Mouse (Mus musculus): ENCODE data around the gene Notch1. TPM values are rescaled to one million over a fixed set of nuclear protein-coding genes. Genes with fewer than 3 reads are reported as not detected.

The Notch1 gene
- total RNA-seq, 2 experiments from 2014 or later = 3.3 to 7.3 TPM

- ATAC-seq (replicated peaks; ENCODE audit: low FRiP score, poor library complexity, severe bottlenecking) = no peak
Observed at GRCm38 (mm10) chr2:26484169-26484568, 32.3 kb downstream of the Notch1 start.

- ATAC-seq (replicated peaks; ENCODE audit: low FRiP score, poor library complexity, severe bottlenecking) = no peak
Observed at GRCm38 (mm10) chr2:26483230-26483869, 33.1 kb downstream of the Notch1 start.

- no peak for ATAC-seq (replicated peaks; ENCODE audit: low FRiP score, poor library complexity, severe bottlenecking)
Observed at GRCm38 (mm10) chr2:26482824-26483223, 33.6 kb downstream of the Notch1 start.

DNA sequence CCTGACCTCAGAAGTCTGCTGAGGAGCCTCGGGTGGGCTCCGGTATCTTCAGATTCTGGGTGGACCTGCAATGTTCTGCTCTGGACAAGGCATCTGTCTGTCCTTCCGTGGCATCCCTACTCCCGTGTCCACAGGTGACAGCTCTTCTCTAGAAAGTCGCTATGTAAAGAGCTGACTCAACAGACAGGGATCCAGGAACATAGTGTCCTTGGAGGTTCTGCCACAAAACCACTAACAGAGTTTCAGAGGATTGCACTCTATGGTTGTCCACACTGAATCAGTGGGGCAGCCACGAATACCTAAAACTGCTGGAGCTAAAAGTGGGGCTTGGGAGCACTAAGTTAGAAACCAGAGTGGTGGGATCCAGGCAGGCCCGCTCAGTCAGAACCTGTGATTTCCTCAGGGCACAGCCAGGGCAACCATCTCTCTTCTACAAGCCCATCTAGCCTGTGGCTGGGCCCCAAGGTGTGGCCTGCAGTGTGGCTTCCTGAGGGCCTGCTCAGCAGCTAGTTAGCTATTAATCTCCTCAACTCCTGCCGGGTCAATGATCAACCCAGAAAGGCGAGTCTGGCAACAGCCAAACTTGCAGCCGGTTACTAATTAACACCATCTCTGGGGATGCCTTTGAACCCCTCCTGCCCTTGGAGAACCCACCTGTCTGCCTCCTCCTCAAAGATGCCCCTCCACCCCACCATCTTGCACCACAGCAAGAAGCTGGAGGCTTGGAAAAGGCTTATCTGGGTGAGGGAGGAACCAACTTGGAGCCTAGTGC is 34.6 kb downstream of the Notch1 start:
- no peak for ATAC-seq (replicated peaks; ENCODE audit: low FRiP score, poor library complexity, severe bottlenecking)

DNA sequence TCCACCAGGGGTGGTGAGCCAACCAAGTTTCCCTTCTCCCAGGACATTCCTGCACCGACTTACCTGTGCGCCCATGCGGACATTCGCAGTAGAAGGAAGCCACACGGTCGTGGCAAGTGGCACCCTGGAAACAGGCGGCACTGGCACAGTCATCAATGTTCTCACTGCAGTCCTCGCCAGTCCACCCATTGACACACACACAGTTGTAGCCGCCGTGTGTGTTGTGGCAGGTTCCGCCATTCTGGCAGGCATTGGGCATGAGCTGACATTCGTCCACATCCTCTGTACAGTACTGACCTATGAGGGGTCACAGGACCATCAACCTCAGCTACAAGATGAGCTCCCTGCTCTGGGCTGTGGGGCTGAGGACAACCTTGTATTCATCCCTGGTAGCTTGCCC is 35.6 kb downstream of the Notch1 start:
- no peak for ATAC-seq (replicated peaks; ENCODE audit: low FRiP score, poor library complexity, severe bottlenecking)

- no peak for ATAC-seq (replicated peaks; ENCODE audit: low FRiP score, poor library complexity, severe bottlenecking)
Observed at GRCm38 (mm10) chr2:26478685-26479205, 37.7 kb downstream of the Notch1 start.

DNA sequence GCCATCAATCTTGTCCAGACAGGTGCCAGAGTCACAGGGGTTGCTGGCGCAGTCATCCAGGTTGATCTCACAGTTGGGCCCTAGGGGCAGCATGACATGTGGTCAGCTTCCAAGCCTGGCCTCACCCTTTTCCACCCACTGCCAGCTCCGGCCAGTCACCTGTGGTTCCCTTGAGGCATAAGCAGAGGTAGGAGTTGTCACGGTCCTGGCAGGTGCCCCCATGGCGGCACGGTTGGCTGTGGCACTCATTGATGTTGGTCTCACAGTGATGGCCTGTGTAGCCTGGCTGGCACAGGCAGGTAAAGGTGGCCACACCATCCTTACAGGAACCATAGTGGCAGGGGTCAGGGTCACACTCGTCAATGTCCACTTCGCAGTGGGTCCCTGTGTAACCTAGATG is 38.6 kb downstream of the Notch1 start:
- no peak for ATAC-seq (replicated peaks; ENCODE audit: low FRiP score, poor library complexity, severe bottlenecking)

GRCm38 (mm10) chr2:26475505-26476430 is 40.7 kb downstream of the Notch1 start:
- ATAC-seq (replicated peaks; ENCODE audit: low FRiP score, poor library complexity, severe bottlenecking) = no peak

DNA sequence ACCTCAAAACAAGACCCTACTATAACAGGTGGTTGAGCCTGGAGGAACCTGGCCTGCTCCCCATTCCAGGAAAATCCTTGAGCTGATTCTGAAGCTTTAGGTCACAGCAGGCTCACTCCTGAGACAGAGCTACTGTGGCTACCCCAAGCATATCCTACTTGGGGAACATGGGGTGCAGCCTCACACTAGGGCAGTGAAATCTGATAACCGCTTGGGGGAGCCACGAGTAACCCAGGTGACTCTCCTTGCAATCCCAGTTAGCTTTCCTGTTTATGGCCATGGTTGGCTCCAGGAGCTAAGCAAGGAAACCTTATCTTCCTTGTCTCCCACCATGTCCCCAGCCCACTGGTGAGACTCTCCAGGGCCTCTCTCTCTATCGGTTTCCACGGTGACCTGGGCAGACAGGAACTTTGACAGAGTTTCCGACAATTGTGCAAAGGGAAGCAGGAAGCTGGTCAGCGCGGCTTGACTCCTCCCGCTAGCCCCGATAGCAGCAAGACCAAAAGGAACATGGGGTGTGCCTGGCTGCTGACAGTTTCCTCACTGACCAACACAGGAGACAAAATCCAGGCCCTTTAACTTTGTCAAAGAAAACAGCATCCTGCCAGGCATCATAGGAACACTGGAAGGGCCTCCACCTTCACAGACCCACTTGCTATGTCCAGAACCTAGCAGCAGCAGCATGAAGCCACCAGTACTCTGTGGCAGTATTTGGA is 41.5 kb downstream of the Notch1 start:
- ATAC-seq (replicated peaks; ENCODE audit: low FRiP score, poor library complexity, severe bottlenecking) = no peak

DNA sequence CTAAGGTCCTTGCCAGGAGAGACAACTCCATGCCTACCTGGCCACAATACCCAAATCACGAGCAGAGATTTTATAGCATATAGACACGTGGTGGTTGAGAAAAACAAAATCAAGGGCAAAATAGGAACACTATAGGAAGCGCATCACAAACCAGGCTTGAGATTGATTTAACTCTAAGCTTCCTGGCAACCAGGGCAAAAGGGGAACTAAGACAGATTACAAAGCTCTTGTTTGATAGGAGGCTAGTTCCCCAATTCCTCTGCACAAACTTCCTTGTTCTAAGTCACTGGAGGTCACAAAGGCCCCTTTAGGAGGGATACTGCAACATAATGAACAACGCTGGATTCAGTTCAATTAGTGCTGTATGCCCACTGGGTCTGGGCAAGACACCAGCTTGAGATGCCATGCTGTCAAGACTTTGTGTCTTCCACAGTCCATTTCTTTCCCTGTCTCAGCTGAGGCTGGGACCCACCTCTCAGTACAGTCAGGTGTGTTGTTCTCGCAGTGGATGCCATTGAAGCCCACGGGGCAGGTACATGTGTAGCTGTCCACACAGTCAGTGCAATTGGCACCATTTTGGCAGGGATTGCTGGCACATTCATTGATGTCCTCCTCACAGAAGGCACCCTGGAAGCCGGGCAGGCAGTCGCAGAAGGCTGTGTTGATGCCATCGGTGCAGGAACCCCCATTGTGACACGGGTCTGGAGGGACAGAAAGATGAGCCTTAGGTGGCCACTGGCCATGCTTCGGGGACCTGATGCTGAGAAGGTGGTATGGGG is 44.0 kb downstream of the Notch1 start:
- ATAC-seq (replicated peaks; ENCODE audit: low FRiP score, poor library complexity, severe bottlenecking) = no peak

DNA sequence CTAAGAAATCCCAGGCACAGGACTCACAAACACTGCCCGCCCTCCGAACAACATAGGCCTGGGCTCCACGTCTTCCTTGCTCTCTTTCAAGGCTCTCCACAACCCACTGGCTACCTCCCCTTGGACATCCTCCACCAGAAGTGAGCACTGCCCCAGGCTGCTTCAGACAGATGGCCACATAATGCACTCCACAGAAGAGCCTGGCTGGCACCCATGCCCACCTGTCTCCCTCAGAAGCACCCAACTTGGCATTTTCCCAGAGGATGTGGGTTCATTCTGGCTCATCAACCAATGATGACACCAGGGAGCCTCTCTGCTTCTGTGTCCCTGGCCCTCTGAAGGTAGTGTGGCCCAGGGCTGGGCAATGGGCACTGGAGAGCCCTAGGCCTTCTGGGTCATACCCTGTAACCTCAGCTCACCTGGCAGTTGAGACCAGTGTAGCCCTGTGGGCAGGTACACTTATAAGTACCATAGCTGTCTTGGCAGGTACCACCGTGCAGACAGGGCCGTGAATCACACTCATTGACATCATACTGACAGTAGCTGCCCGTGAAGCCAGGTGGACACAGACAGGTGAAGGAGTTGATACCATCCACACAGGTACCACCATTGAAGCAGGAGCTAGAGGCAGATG is 44.7 kb downstream of the Notch1 start:
- ATAC-seq (replicated peaks; ENCODE audit: low FRiP score, poor library complexity, severe bottlenecking) = no peak

DNA sequence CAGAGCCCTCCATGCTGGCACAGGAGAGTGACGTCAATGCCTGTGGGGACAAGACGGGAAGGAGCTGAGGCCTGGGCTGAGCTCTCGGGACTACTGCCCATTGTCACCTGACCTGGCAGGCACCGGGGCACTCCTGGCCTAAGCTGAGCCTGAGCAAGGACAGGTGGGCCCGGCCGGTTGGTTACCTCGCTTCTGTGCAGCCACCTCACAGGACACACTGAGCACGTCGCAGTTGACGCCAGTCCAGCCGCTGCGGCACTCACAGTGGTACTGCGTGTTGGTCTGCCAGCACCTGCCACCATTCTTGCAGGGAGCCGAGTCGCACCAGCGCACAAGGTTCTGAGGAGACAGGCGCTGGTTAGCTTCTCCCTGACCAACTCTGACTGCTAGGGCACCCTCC is 45.5 kb downstream of the Notch1 start:
- no peak for ATAC-seq (replicated peaks; ENCODE audit: low FRiP score, poor library complexity, severe bottlenecking)

DNA sequence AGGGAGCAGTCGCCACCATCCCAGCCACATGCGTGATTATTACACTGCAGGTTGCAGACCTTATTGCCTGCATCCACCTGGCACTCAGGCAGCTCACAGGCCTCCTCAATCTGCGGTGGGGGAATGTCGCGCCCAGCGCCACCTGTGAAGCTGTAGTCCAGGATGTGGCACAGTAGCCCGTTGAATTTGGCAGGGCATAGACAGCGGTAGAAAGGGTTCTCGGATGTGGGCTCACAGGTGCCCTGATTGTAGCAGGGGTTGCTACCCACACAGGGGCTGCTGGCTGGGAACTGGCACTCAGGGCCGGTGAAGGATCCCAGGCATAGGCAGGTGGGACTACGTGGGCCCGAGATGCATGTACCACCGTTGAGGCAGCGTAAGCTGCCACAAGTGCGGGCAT is 48.1 kb downstream of the Notch1 start:
- no peak for ATAC-seq (replicated peaks; ENCODE audit: low FRiP score, poor library complexity, severe bottlenecking)

- no peak for ATAC-seq (replicated peaks; ENCODE audit: low FRiP score, poor library complexity, severe bottlenecking)
Observed at GRCm38 (mm10) chr2:26463412-26463811, 53.1 kb downstream of the Notch1 start.

DNA sequence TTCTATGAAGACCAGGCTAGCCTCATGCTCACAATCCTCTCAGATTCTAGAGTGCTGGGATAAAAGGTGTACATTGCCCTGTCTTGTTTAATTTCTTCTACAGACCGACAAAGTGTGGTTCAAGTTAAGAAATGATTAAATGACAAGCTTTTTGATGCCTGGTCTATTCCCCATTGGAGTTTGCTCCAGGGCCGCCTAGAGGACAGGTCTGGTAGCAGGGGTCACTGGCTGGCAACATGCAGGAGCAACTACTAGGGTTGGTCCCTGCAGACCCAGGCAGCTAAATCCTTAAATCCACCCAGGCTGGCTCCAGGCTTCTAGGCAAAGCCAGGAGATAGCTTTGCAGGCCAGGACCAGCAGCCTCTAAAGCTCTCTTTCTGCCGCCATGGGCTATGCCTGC is 53.5 kb downstream of the Notch1 start:
- no peak for ATAC-seq (replicated peaks; ENCODE audit: low FRiP score, poor library complexity, severe bottlenecking)

- ATAC-seq (replicated peaks; ENCODE audit: low FRiP score, poor library complexity, severe bottlenecking) = no peak
Observed at GRCm38 (mm10) chr2:26461667-26462066, 54.8 kb downstream of the Notch1 start.

- no peak for ATAC-seq (replicated peaks; ENCODE audit: low FRiP score, poor library complexity, severe bottlenecking)
Observed at GRCm38 (mm10) chr2:26460837-26461236, 55.6 kb downstream of the Notch1 start.

- ATAC-seq (replicated peaks; ENCODE audit: low FRiP score, poor library complexity, severe bottlenecking) = peak; percentile 12; the same call in 1 of the 2 replicates
Observed at GRCm38 (mm10) chr2:26460097-26460646, 56.3 kb downstream of the Notch1 start.

All from erythroblast, adult 5-6 weeks (primary cell).